Mouse (Mus musculus) layer of hippocampus, postnatal 10 days (tissue): ENCODE data around the gene Tprg. TPM values are rescaled to one million over a fixed set of nuclear protein-coding genes. Genes with fewer than 3 reads are reported as not detected.
A peak's percentile ranks its signal among the peaks of the same experiment; 100 is the strongest.

Experiments used
- DNase-seq, 2 experiments: peaks; one replicate each; pipeline ENCODE4 v3.0.0; 2021; ENCODE audit warnings: low spot score in 2 of 2
- total RNA-seq, 2 experiments: library from RNA; stranded (reverse); gene quantifications; 2 replicates each; pipeline ENCODE4 v1.2.3; 2021

Gene Tprg
- total RNA-seq, 2 experiments from 2014 or later = not detected

GRCm38 (mm10) chr16:25424001-25424400 lies 137.4 kb downstream of the Tprg start:
- DNase-seq = no peak

GRCm38 (mm10) chr16:25424915-25425314 lies 138.3 kb downstream of the Tprg start:
- DNase-seq = no peak

- no peak for DNase-seq
These were observed 138.8 kb downstream of the Tprg start for GRCm38 (mm10) chr16:25425376-25425775.

GRCm38 (mm10) chr16:25426261-25426660 lies 139.6 kb downstream of the Tprg start:
- DNase-seq = no peak

- DNase-seq = no peak
These were observed 153.4 kb downstream of the Tprg start for GRCm38 (mm10) chr16:25440039-25440438.

GRCm38 (mm10) chr16:25445580-25445979 lies 159.0 kb downstream of the Tprg start:
- no peak for DNase-seq

- no peak for DNase-seq
These were observed 164.9 kb downstream of the Tprg start for GRCm38 (mm10) chr16:25451511-25451910.

GRCm38 (mm10) chr16:25464732-25465131 lies 178.1 kb downstream of the Tprg start:
- peak in 1 of 2 experiments; percentile 8 for DNase-seq

- DNase-seq = peak; percentile 23 to 32
These were observed 179.0 kb downstream of the Tprg start for GRCm38 (mm10) chr16:25465435-25466139.

- DNase-seq = no peak
These were observed 181.4 kb downstream of the Tprg start for GRCm38 (mm10) chr16:25468040-25468439.

- no peak for DNase-seq
These were observed 182.0 kb downstream of the Tprg start for GRCm38 (mm10) chr16:25468662-25469061.
